Mouse (Mus musculus) megakaryocyte-erythroid progenitor cell, adult 5-6 weeks (primary cell): ENCODE results near the gene Col4a2. TPM values are rescaled to one million over a fixed set of nuclear protein-coding genes. Genes with fewer than 3 reads are reported as not detected.

ENCODE experiments used
- total RNA-seq, 2 experiments: library from RNA; stranded (forward) in 1 of 2; stranded (reverse) in 1 of 2; fragments of 200-1000, 215-1000 nt in 1 of 2; fragments of >200 nt in 1 of 2; fragmentation: Nextera tagmentation in 1 of 2; gene quantifications; 2 replicates each; pipeline ENCODE4 v1.2.3; 2014 to 2017

The Col4a2 gene
- total RNA-seq, 2 experiments from 2014 or later = 0.35 to 0.56 TPM

Other genes starting within 250 kb of the Col4a2 start
- not detected in 2 replicates for gene Col4a1, start within 50 bp of the Col4a2 start, total RNA-seq (2014; fragmentation: Nextera tagmentation)
- 0.34 TPM in 1 of 2 replicates, not detected in the other for gene Col4a1, start within 50 bp of the Col4a2 start, total RNA-seq (2017)
- gene Rab20, start 165.9 kb downstream of the Col4a2 start, total RNA-seq (2014; fragmentation: Nextera tagmentation) = 0.35 TPM in 1 of 2 replicates, not detected in the other
- not detected in 2 replicates for gene Rab20, start 165.9 kb downstream of the Col4a2 start, total RNA-seq (2017)
- gene Naxd, start 184.7 kb downstream of the Col4a2 start, total RNA-seq (2014; fragmentation: Nextera tagmentation) = 27.5 and 63.2 TPM in 2 replicates
- 35.5 and 46.5 TPM in 2 replicates for gene Naxd, start 184.7 kb downstream of the Col4a2 start, total RNA-seq (2017)
- 41.0 and 77.9 TPM in 2 replicates for gene Cars2, start 238.0 kb downstream of the Col4a2 start, total RNA-seq (2014; fragmentation: Nextera tagmentation)
- 38.7 and 41.7 TPM in 2 replicates for gene Cars2, start 238.0 kb downstream of the Col4a2 start, total RNA-seq (2017)
- gene Ing1, start 242.8 kb downstream of the Col4a2 start, total RNA-seq (2014; fragmentation: Nextera tagmentation) = 27.3 and 32.6 TPM in 2 replicates
- 48.1 and 71.3 TPM in 2 replicates for gene Ing1, start 242.8 kb downstream of the Col4a2 start, total RNA-seq (2017)